Mouse (Mus musculus) C2C12 (cell line): ENCODE data around the gene Clta.

Experiments
- CTCF ChIP-seq: IDR thresholded peaks from one replicate; pipeline ENCODE4 v1.5.1; 2011; ENCODE audit not compliant: control insufficient read depth, insufficient read depth, insufficient read length
- MYOD1 ChIP-seq: IDR thresholded peaks from one replicate; pipeline ENCODE4 v1.6.1; 2011; ENCODE audit warnings: low read depth; ENCODE audit not compliant: control insufficient read depth, insufficient read length

DNA sequence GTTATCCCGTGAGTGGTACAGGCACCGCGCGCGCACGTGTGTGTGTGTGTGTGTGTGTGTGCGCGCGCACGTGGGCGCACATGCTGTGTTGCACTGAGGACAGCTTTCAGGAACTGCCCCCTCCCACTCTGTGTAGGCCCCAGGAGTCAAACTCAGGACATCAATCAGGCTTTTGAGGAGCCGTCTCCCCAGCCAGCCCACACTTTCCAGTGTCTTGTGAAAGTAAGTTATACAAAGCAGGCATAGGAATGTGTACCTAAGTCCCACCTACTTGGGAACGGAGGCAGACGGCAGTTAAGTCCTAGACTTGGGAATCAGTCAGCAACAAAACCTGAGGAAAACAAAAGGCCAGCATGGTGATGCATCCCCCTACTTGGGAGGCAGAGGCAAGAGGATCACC is 58.6 kb downstream of the Clta start:
- TF ChIP-seq MYOD1 (no peak), CTCF (no peak)
